Comparison of ENCODE assay signal across 16 mouse cellular contexts in genomic region chr17:15809949-15810348, GRCm38 (mm10). TPM values are rescaled to one million over a fixed set of nuclear protein-coding genes. Genes with fewer than 3 reads are reported as not detected.
DNase-seq lines count a peak whose midpoint lies in the region; ATAC-seq and TF ChIP-seq lines count a peak whose summit lies in the region.
"Had no signal": no experiment of that assay in that cellular context is flagged by ENCODE, and none has a peak within 500 bp of the region (broad histone marks: within the 10 kb centered on the region; RNA-seq: fewer than 3 reads in every experiment).

No protein-coding gene starts in this region.

- 0 out of 2 replicates have a peak overlapping the region, but pooled peaks have one; percentile 68 for H3K27ac ChIP-seq in hindbrain, embryonic 12.5 days
- no peak overlapping the region for H3K27ac ChIP-seq in hindbrain, postnatal 0 days
- H3K27ac ChIP-seq in limb, embryonic 10.5 days: peak overlapping the region; percentile 81
- H3K27ac ChIP-seq in stomach, postnatal 0 days (replicated peaks): peak overlapping the region; percentile 8; the same call in 1 of the 2 replicates
- H3K27ac ChIP-seq: hindbrain, embryonic 13.5 days had no signal

- no peak overlapping the region for H3K4me2 ChIP-seq in hindbrain, embryonic 12.5 days (replicated peaks)
- H3K4me2 ChIP-seq in hindbrain, postnatal 0 days (ENCODE audit: low read depth, low read length): no peak overlapping the region
- H3K4me2 ChIP-seq in stomach, postnatal 0 days (replicated peaks; ENCODE audit: low read depth): peak overlapping the region; percentile 32
- H3K4me2 ChIP-seq: hindbrain, embryonic 13.5 days; midbrain, embryonic 12.5 days had no signal

- no peak for DNase-seq in hindbrain, postnatal 0 days (ENCODE audit: low spot score)
- peak; percentile 66 for DNase-seq in lung, postnatal 25 days (ENCODE audit: low spot score)
- DNase-seq in lung, adult 2 months: no peak
- DNase-seq in limb, embryonic 10.5 days (ENCODE audit: low spot score): no peak
- no peak for DNase-seq in stomach, postnatal 0 days (ENCODE audit: low spot score)
- DNase-seq in natural killer cell, adult 2 months (ENCODE audit: low spot score in 2 of 2): no peak
- no peak for DNase-seq in left cerebral cortex, adult 9 months (ENCODE audit: low spot score in 2 of 2)
- DNase-seq: adrenal gland, postnatal 25 days; cerebellum, postnatal 10 days; right cerebral cortex, postnatal 4 days; thymus, postnatal 14 days had no signal

- TF ChIP-seq EP300 in stomach, postnatal 0 days (optimal IDR thresholded peaks at IDR 0.05): no peak

- H3K36me3 ChIP-seq in hindbrain, embryonic 12.5 days: peaks cover 26% of the 10 kb centered on the region
- H3K36me3 ChIP-seq in hindbrain, postnatal 0 days (ENCODE audit: insufficient read depth, low read length): no peaks in the 10 kb centered on the region
- peaks cover 32% of the 10 kb centered on the region for H3K36me3 ChIP-seq in limb, embryonic 10.5 days
- peaks cover 10% of the 10 kb centered on the region; the same call in 1 of the 2 replicates for H3K36me3 ChIP-seq in stomach, postnatal 0 days (ENCODE audit: control insufficient read depth, insufficient read depth, low read length)

- H3K27me3 ChIP-seq in hindbrain, embryonic 12.5 days: no peaks in the 10 kb centered on the region
- no peaks in the 10 kb centered on the region for H3K27me3 ChIP-seq in hindbrain, postnatal 0 days (ENCODE audit: insufficient read depth, low read length)
- no peaks in the 10 kb centered on the region for H3K27me3 ChIP-seq in limb, embryonic 10.5 days (ENCODE audit: low read depth, poor library complexity, severe bottlenecking)
- H3K27me3 ChIP-seq in stomach, postnatal 0 days (ENCODE audit: control insufficient read depth, insufficient read depth, low read length): no peaks in the 10 kb centered on the region
- H3K27me3 ChIP-seq: CH12.LX; hindbrain, embryonic 13.5 days; midbrain, embryonic 12.5 days had no signal

- TF ChIP-seq POLR2A in lung, adult 2 months (IDR thresholded peaks at IDR 0.05; ENCODE audit: borderline replicate concordance, extremely low read depth, low read depth, low read length): no peak

- H3K4me1 ChIP-seq in hindbrain, embryonic 12.5 days: peaks cover 64% of the 10 kb centered on the region
- peaks cover 26% of the 10 kb centered on the region for H3K4me1 ChIP-seq in hindbrain, postnatal 0 days (ENCODE audit: insufficient read depth, low read length)
- peaks cover 24% of the 10 kb centered on the region for H3K4me1 ChIP-seq in lung, adult 2 months (ENCODE audit: control insufficient read depth, insufficient read depth, low read length)
- H3K4me1 ChIP-seq in limb, embryonic 10.5 days: peaks cover 77% of the 10 kb centered on the region
- peaks cover 14% of the 10 kb centered on the region for H3K4me1 ChIP-seq in stomach, postnatal 0 days (replicated peaks; ENCODE audit: control insufficient read depth, insufficient read depth)

- H3K9ac ChIP-seq in hindbrain, embryonic 12.5 days: no peak overlapping the region
- H3K9ac ChIP-seq in hindbrain, postnatal 0 days (replicated peaks; ENCODE audit: low read length): no peak overlapping the region
- no peak overlapping the region for H3K9ac ChIP-seq in stomach, postnatal 0 days (ENCODE audit: low read length)
- H3K9ac ChIP-seq: midbrain, embryonic 12.5 days had no signal

- no peak for TF ChIP-seq CTCF in hindbrain, postnatal 0 days (IDR thresholded peaks at IDR 0.05; ENCODE audit: low read depth)
- no peak for TF ChIP-seq CTCF in lung, adult 2 months (IDR thresholded peaks at IDR 0.05; ENCODE audit: insufficient read depth, low read length)
- TF ChIP-seq CTCF in stomach, postnatal 0 days (IDR thresholded peaks at IDR 0.05; ENCODE audit: low read depth): no peak

- H3K9me3 ChIP-seq in hindbrain, embryonic 12.5 days (replicated peaks): no peaks in the 10 kb centered on the region
- H3K9me3 ChIP-seq in hindbrain, postnatal 0 days (ENCODE audit: low read length): no peaks in the 10 kb centered on the region
- no peaks in the 10 kb centered on the region for H3K9me3 ChIP-seq in limb, embryonic 10.5 days (replicated peaks)
- no peaks in the 10 kb centered on the region for H3K9me3 ChIP-seq in stomach, postnatal 0 days (ENCODE audit: control insufficient read depth, low read length)
- H3K9me3 ChIP-seq: hindbrain, embryonic 13.5 days; midbrain, embryonic 12.5 days had no signal

- ATAC-seq in hindbrain, embryonic 12.5 days (ENCODE audit: low FRiP score): no peak
- ATAC-seq in hindbrain, postnatal 0 days: no peak
- no peak for ATAC-seq in stomach, postnatal 0 days (ENCODE audit: low FRiP score, low TSS enrichment)
- ATAC-seq: intestine, embryonic 16.5 days had no signal

- WGBS in hindbrain, embryonic 12.5 days: 56% methylated on average over 2 of the region's 2 CpGs
- WGBS in hindbrain, postnatal 0 days: 46% methylated on average over 2 of the region's 2 CpGs
- WGBS in lung, adult 2 months: 52% methylated on average over 2 of the region's 2 CpGs
- WGBS in limb, embryonic 10.5 days: 94% methylated on average over 2 of the region's 2 CpGs
- 45% methylated on average over 2 of the region's 2 CpGs for WGBS in stomach, postnatal 0 days

- no peak overlapping the region for H3K4me3 ChIP-seq in hindbrain, embryonic 12.5 days
- no peak overlapping the region for H3K4me3 ChIP-seq in hindbrain, postnatal 0 days (ENCODE audit: low read length)
- H3K4me3 ChIP-seq in lung, adult 2 months (replicated peaks; ENCODE audit: extremely low read depth, low read depth, low read length): no peak overlapping the region
- H3K4me3 ChIP-seq in limb, embryonic 10.5 days: no peak overlapping the region
- H3K4me3 ChIP-seq in stomach, postnatal 0 days (ENCODE audit: low read depth, low read length): no peak overlapping the region
- H3K4me3 ChIP-seq: hindbrain, embryonic 13.5 days; midbrain, embryonic 12.5 days had no signal

RNA-seq across cellular contexts. Expression of gene Rgmb, which starts 20.9 kb away (rescaled TPM):
- 140 and 156 TPM in 2 replicates for polyA plus RNA-seq in hindbrain, embryonic 12.5 days (2016; fragmentation: Nextera tagmentation; extraction: Ambion mirVana)
- 131 and 145 TPM in 2 replicates for total RNA-seq in hindbrain, postnatal 0 days (2014; rRNA removed)
- polyA plus RNA-seq in hindbrain, postnatal 0 days (2015; fragmentation: Nextera tagmentation; extraction: Ambion mirVana): 50.6 and 52.8 TPM in 2 replicates
- polyA plus RNA-seq in lung, adult 2 months (2012; rRNA removed): 41.4 and 65.1 TPM in 2 replicates
- 9.0 and 14.2 TPM in 2 replicates for polyA plus RNA-seq in limb, embryonic 10.5 days (2016; fragmentation: Nextera tagmentation; extraction: Ambion mirVana)
- polyA plus RNA-seq in stomach, postnatal 0 days (2015; fragmentation: Nextera tagmentation; extraction: Ambion mirVana): 33.0 and 41.1 TPM in 2 replicates
